Mouse (Mus musculus) ES-Bruce4 (cell line): ENCODE data around the gene Dlat.

Experiments used
- CTCF ChIP-seq: IDR thresholded peaks from one replicate; pipeline ENCODE4 v1.8.1; 2011; ENCODE audit warnings: low read depth, low read length
- EP300 ChIP-seq: IDR thresholded peaks from 2 replicates; pipeline ENCODE4 v1.6.1; 2011; ENCODE audit warnings: low read depth, low read length; ENCODE audit not compliant: insufficient read depth
- POLR2A ChIP-seq: IDR thresholded peaks from one replicate; pipeline ENCODE4 v1.8.1; 2011; ENCODE audit warnings: low read length; ENCODE audit not compliant: insufficient read depth

DNA sequence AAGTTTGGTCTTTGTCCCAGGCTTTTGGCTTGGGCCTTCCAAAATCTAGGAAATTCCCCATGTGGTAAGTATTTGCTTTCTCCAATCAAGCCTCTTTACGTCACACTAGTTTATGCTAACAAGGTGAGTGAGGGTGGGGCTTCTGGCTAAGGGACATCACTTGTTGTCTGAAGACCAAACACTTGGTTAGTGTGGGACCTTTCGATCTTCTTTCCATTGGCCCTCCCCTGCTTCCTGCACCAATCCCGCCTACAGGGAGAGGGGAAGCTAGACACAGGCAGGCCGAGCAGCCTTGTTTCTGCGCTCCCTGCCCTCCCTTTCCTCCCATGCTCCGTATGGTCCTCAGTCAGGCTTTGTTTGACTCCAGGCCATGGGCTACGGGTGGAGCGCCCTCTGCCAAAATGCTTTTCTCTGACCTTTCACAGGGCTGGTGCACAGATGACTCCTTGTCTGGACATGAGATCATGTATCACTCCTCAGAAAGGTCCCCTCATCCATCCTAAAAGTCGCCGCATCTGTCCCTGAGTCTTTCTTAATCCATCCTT, 12.7 kb downstream of the Dlat start:
- TF ChIP-seq POLR2A (no peak), CTCF (no peak), EP300 (no peak)
